Mouse (Mus musculus) intestine, embryonic 15.5 days (tissue): ENCODE data around the gene Scamp5. TPM values are rescaled to one million over a fixed set of nuclear protein-coding genes. Genes with fewer than 3 reads are reported as not detected.

Source experiments
- ATAC-seq: fragments of 200-750 bp; cut with Nextera tagmentation; 2 replicates; pipeline ENCODE4 v1.8.0; 2017; ENCODE audit warnings: moderate TSS enrichment, moderate library complexity
- H3K27ac ChIP-seq: fragments of 300-500 bp; sonication (generic); 2 replicates; pipeline ENCODE4 v1.5.1; 2015; ENCODE audit warnings: mild to moderate bottlenecking, inconsistent platforms
- H3K27me3 ChIP-seq: fragments of 300-500 bp; sonication (generic); replicated peaks from 2 replicates; pipeline ENCODE4 v1.6.1; 2015; ENCODE audit warnings: inconsistent platforms
- H3K36me3 ChIP-seq: fragments of 300-500 bp; sonication (generic); 2 replicates; pipeline ENCODE4 v1.6.1; 2015; ENCODE audit warnings: inconsistent platforms
- H3K4me1 ChIP-seq: fragments of 300-500 bp; sonication (generic); replicated peaks from 2 replicates; pipeline ENCODE4 v1.6.1; 2015; ENCODE audit warnings: inconsistent platforms
- H3K4me2 ChIP-seq: fragments of 300-500 bp; sonication (generic); replicated peaks from 2 replicates; pipeline ENCODE4 v1.6.1; 2015; ENCODE audit warnings: mild to moderate bottlenecking, inconsistent platforms
- H3K4me3 ChIP-seq: fragments of 300-500 bp; sonication (generic); replicated peaks from 2 replicates; pipeline ENCODE4 v1.5.1; 2015; ENCODE audit warnings: inconsistent platforms
- H3K9ac ChIP-seq: fragments of 300-500 bp; sonication (generic); 2 replicates; pipeline ENCODE4 v1.6.1; 2015; ENCODE audit warnings: inconsistent platforms
- H3K9me3 ChIP-seq: fragments of 300-500 bp; sonication (generic); 2 replicates; pipeline ENCODE4 v1.6.1; 2016; ENCODE audit warnings: inconsistent platforms
- WGBS: fragments of 180-500 bp; shearing (Covaris S2); methylation state at CpG from one replicate; pipeline ENCODE4 v1.1.7; 2015; 5-methylcytosine and 5-hydroxymethylcytosine counted together
- polyA plus RNA-seq: library from polyadenylated mRNA; unstranded; fragments of >200 nt; fragmentation: Nextera tagmentation; extraction: Ambion mirVana; gene quantifications from 2 replicates; pipeline ENCODE4 v1.2.1, GENCODE M21; 2015

Gene Scamp5
- 14.1 and 16.4 TPM in 2 replicates for polyA plus RNA-seq

DNA sequence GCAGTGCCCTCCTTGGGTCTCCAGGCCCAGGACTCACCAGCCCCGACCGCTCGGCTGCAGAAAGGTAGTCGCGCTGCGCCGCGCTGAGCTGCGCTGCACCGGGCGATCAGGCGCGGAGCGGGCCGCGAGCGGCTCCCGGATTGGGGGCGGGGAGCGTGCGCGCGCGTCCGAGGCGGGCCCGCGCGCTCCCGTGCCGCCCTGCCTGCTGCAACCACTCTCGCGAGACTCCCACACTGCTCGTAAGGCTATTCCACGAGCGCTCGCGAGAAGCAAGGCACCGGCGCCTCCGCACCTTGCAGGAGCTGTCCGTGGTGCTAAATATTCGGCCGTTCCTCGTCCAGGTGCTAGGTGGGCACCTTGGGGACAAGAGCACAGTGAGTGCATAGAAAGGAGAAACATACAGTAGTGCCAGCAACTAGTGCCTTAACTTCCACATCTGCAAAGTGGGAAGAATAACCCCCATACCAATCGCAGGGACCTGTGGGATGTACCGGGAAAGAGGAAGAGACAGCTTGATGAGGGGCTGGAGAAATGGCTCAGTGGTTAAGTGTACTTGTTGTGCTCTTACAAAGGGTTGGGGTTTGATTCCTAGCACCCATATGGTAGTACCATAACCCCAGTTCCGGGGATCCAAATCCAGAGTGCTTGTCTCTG lies at the start of gene Scamp5:
Scamp5 (minus strand) TSS at position 165 of the 654 bp plus-strand sequence.
- no peaks in the 10 kb centered on the region for H3K9me3 ChIP-seq
- peak within 1 kb of the TSS; percentile 71 for H3K9ac ChIP-seq
- H3K4me1 ChIP-seq = peaks cover 13% of the 10 kb centered on the region
- peak within 1 kb of the TSS; percentile 75 for H3K4me3 ChIP-seq
- H3K27ac ChIP-seq = 0 out of 2 replicates have a peak within 1 kb of the TSS, but pooled peaks have one; percentile 60
- peak; percentile 89 for ATAC-seq
- no peaks in the 10 kb centered on the region for H3K27me3 ChIP-seq
- 1% methylated on average over 48 of the region's 48 CpGs for WGBS
- peak within 1 kb of the TSS; percentile 88 for H3K4me2 ChIP-seq
- H3K36me3 ChIP-seq = no peaks in the 10 kb centered on the region

DNA sequence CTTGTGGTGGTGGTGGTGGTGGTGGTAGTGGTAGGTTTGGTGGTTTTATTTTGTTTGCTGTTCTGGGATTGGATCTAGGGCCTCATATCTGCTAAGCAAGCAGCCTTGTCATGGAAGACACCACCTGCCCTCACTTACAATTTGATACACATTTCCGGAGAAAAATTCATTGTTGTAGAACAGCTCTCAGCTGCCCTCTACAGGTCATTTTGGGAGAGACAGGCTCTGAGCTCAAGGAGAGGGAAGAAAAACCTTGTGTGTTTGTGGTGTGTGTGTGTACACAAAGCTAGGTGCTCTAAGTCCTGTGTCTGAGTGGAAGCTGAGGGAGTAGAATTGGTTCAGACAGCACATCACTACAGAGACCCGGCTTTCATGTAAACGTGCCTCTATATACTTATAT lies 49.3 kb upstream of the Scamp5 start:
- WGBS = 4% methylated on average over 3 of the region's 3 CpGs
- Histone ChIP-seq H3K36me3 (no peaks in the 10 kb centered on the region), H3K4me3 (no peak overlapping the region), H3K4me1 (no peaks in the 10 kb centered on the region; the same call in 1 of the 2 replicates), H3K4me2 (no peak overlapping the region), H3K27ac (no peak overlapping the region), H3K27me3 (no peaks in the 10 kb centered on the region), H3K9ac (no peak overlapping the region), H3K9me3 (no peaks in the 10 kb centered on the region)
- ATAC-seq = no peak

DNA sequence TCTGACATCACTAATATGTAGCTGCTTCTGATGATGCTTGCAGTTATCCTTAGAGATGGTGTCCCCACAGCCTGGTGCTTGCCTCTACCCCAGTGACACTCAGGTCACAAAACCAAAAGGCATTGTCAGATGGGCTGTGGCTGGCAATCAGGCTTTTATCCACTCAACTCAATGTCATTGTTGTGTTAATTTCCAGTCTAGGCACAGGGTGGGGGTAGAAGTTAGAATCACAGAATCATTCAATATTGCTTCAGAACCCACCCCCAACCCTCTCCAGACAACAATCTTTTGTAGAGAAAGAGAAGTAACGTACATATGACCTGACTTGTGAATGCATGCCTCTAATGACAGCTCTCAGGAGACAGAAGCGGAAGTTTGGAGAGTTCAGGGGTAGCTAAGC lies 42.7 kb upstream of the Scamp5 start:
- Histone ChIP-seq H3K36me3 (no peaks in the 10 kb centered on the region), H3K27ac (no peak overlapping the region), H3K4me1 (peaks cover 5% of the 10 kb centered on the region), H3K27me3 (peaks cover 9% of the 10 kb centered on the region), H3K9me3 (no peaks in the 10 kb centered on the region), H3K9ac (no peak overlapping the region), H3K4me3 (no peak overlapping the region), H3K4me2 (no peak overlapping the region)
- WGBS = 76% methylated on average over 2 of the region's 2 CpGs
- ATAC-seq = no peak

DNA sequence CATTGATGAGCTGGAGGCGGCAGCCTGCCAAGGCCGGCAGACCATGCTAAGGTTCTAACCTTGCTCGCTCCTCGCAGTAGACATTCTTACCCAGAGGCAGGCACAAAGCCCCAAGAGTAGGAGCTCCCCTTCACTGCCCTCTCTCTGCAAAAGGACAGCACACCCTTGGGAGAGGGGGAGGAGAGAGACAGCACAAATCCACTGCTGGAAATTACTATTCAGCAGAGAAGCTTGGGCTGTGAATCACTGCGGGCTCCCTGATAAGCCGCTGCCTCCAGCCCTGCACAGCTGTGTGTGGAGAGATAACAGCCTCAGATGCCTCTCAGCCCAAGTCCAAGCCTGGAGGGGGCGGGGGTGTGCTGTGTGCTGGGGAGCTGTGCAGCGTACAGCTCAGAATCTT lies 37.8 kb upstream of the Scamp5 start:
- WGBS = 5% methylated on average over 8 of the region's 8 CpGs
- H3K4me3 ChIP-seq = no peak overlapping the region
- no peak overlapping the region for H3K27ac ChIP-seq
- H3K9ac ChIP-seq = no peak overlapping the region
- peak overlapping the region; percentile 41 for H3K4me2 ChIP-seq
- H3K4me1 ChIP-seq = peaks cover 36% of the 10 kb centered on the region
- peak; percentile 75 for ATAC-seq
- H3K9me3 ChIP-seq = no peaks in the 10 kb centered on the region
- H3K36me3 ChIP-seq = no peaks in the 10 kb centered on the region
- peaks cover 56% of the 10 kb centered on the region for H3K27me3 ChIP-seq

DNA sequence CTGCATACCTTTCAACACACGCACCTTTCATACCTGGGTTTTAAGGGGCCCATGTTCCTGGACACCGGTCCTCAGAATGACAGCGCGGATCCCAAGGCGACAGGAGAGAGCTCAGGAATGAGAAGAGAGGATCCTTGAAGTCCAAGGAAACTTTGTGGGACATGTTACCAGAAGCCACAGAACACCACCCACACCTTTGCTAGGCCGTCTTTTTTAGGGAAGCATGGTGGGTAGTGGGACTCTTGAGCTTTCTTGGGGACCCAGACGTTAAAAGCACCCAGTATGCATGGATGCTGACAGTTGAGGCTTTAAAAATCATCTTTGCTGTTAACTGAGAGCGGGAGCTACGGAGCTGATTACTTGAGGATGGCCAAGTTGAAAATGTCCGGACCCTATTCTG lies 37.0 kb upstream of the Scamp5 start:
- H3K36me3 ChIP-seq = no peaks in the 10 kb centered on the region
- peaks cover 36% of the 10 kb centered on the region for H3K4me1 ChIP-seq
- peak overlapping the region; percentile 95 for H3K4me2 ChIP-seq
- 0 out of 2 replicates have a peak overlapping the region, but pooled peaks have one; percentile 46 for H3K4me3 ChIP-seq
- 55% methylated on average over 10 of the region's 10 CpGs for WGBS
- peaks cover 64% of the 10 kb centered on the region for H3K27me3 ChIP-seq
- no peak for ATAC-seq
- H3K9ac ChIP-seq = no peak overlapping the region
- H3K27ac ChIP-seq = no peak overlapping the region
- no peaks in the 10 kb centered on the region for H3K9me3 ChIP-seq

DNA sequence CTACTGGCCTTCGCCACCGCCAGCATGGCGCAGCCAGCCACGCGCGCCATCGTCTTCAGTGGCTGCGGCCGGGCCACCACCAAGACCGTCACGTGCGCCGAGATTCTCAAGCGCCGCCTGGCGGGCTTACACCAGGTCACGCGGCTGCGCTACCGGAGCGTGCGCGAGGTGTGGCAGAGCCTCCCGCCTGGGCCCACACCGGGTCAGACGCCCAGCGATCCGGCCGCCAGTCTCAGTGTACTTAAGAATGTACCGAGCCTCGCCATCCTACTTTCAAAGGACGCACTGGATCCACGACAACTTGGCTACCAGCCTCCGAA lies 36.5 kb upstream of the Scamp5 start:
- Histone ChIP-seq H3K9ac (peak overlapping the region; percentile 39), H3K4me1 (peaks cover 36% of the 10 kb centered on the region)

DNA sequence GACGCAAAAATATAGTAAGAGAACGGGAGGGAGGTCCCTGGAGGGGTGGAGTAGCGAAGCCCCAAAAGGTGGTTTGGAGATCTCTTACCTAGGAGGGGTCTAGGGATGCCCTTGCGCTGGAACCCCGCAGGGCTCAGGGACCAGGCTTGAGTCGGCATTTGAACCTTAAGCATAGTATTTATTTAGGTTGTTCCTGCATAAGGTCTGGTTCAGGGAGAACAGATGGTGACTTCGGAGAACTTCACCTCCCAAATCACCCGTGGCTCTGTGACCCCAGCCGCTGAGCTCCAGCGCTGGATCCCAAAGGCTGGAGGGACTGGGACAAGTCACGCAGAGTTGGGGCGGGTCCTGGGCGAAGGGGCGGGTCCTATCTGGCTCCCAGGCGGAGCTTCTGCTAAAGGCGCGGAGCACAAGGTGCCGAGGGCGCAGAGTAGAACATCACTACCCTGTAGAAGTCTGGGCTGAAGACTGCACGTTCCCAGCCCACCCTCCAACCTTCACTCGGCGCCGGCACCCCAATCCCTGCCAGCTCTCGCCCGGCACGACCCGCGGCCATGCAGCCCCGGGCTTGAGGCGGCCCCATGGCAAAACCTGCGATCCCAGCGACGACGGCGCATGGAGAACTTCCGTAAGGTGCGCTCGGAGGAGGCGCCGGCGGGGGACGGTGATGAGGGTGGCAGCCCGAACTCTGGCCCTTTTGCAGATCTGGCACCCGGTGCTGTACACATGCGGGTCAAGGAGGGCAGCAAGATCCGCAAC lies 35.9 kb upstream of the Scamp5 start, which contains the start of gene Rpp25:
Rpp25 (plus strand) TSS at position 405 of the 759 bp plus-strand sequence.
- Histone ChIP-seq H3K9ac (peak within 1 kb of the TSS; percentile 39), H3K4me2 (peak within 1 kb of the TSS; percentile 95), H3K27ac (no peak within 1 kb of the TSS), H3K36me3 (no peaks in the 10 kb centered on the region), H3K4me1 (peaks cover 36% of the 10 kb centered on the region), H3K4me3 (peak within 1 kb of the TSS; percentile 46), H3K9me3 (no peaks in the 10 kb centered on the region), H3K27me3 (peaks cover 69% of the 10 kb centered on the region)
- WGBS = under 1% methylated on average over 46 of the region's 46 CpGs
- ATAC-seq = peak; percentile 86

More for the DNA sequence above, 36.5 kb upstream of the Scamp5 start:
- H3K27me3 ChIP-seq = peaks cover 69% of the 10 kb centered on the region
- H3K4me2 ChIP-seq = peak overlapping the region; percentile 95
- peak; percentile 83 for ATAC-seq
- no peaks in the 10 kb centered on the region for H3K9me3 ChIP-seq
- 1% methylated on average over 34 of the region's 34 CpGs for WGBS
- no peak overlapping the region for H3K27ac ChIP-seq
- H3K4me3 ChIP-seq = peak overlapping the region; percentile 46
- H3K36me3 ChIP-seq = no peaks in the 10 kb centered on the region

DNA sequence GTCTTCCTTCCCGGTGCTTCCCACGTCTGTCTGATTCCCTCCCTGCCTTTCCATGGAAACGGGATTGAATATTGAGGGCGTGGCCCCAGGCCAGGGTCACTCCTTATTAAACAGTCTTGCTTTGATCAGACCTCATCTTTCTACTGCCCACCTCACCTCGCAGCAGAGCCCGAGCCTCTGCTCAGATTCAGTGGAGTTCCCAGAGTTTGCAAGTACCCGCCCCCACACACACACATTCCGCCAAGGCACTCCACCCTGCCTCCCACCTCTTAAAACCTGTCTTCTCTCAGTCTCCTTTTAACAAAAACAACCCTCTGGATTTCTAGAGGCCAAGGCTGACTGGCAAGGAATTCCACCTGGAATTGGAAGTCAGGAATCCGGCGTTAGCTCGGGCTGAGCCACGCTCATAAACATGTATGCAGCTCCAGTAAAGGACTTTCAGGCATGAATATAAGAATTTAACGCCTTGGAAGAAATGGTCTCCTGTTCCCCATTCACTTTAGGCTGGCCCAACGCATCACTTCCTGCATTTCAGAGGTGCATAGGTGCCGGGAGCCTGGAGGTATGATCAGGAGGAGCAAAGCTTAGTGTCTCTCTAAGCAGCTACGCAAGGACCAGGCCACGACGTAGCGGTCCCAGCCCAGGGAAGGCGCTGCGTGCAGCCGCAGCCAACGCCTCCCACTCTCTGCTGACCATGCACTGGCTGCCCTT lies 35.2 kb upstream of the Scamp5 start:
- Histone ChIP-seq H3K27me3 (peaks cover 69% of the 10 kb centered on the region), H3K9me3 (no peaks in the 10 kb centered on the region), H3K4me3 (peak overlapping the region; percentile 46), H3K4me2 (peak overlapping the region; percentile 95), H3K9ac (no peak overlapping the region; the same call in 1 of the 2 replicates), H3K27ac (no peak overlapping the region), H3K4me1 (peaks cover 36% of the 10 kb centered on the region), H3K36me3 (no peaks in the 10 kb centered on the region)
- 0 out of 2 replicates have a peak, but pooled peaks have one; percentile 5 for ATAC-seq
- WGBS = 5% methylated on average over 23 of the region's 23 CpGs

DNA sequence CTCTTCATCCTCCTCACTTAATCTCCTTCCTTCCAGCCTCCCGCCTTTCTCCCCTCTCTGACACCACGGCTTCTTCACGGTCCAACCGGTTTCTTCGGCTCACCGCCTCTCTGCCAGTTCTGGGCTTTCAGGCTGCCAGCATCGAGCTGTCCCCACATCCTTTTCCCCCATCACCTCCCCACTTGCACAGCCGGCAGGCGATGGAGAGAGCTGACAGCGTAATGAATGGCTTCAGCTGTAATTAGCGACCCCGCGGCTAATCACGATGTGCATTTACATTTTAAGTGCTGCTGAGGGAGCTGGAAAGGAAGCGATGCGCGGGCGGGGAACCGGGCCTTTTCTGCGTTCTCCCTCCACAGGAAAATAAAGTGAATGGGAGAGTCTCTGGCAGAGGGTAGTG lies 34.0 kb upstream of the Scamp5 start:
- Histone ChIP-seq H3K9me3 (no peaks in the 10 kb centered on the region), H3K4me1 (peaks cover 36% of the 10 kb centered on the region), H3K36me3 (no peaks in the 10 kb centered on the region), H3K4me2 (0 out of 2 replicates have a peak overlapping the region, but pooled peaks have one; percentile 24), H3K9ac (no peak overlapping the region), H3K27ac (no peak overlapping the region), H3K4me3 (no peak overlapping the region), H3K27me3 (peaks cover 69% of the 10 kb centered on the region)
- 7% methylated on average over 20 of the region's 20 CpGs for WGBS
- ATAC-seq = no peak

DNA sequence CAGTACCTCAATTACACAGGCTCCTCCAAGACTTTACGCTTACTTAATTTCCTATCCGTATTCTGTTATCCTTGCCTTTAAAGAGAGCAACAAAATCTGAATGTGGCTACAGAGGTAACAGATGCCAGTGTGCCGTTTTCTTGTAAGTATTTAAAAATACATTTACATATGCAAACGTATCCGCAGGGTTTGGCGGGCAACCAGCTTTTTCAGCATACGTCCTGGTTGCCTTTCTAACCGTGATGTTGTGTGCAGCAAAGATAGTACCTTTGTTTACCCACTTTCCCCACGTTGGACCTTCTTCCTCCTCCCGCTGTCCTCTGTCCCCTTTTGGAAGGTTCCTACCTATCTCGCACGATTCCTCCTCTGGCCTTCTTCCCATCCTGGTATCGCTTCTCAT lies 33.6 kb upstream of the Scamp5 start:
- WGBS = 13% methylated on average over 13 of the region's 13 CpGs

DNA sequence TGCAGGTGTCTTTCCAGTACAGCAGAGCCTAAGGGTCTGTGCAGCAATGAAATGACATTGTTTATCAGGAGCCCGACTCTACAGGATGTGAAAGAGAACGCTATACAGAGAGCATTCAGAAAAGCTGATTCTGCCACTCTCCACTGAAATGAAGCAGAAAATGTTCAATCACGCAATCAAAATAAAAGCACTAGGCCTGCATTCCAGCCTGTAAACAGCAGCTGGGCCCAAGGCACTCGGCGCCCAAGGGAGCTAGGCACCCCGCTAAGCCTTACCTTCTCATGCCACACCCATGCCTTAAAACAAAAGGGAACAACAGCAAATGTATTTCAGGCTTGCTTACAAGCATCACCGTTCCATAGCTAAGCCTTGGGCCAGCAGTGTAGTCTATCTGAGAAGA lies 30.7 kb upstream of the Scamp5 start:
- no peak overlapping the region for H3K4me2 ChIP-seq
- H3K9me3 ChIP-seq = no peaks in the 10 kb centered on the region
- peaks cover 41% of the 10 kb centered on the region for H3K27me3 ChIP-seq
- no peak overlapping the region for H3K27ac ChIP-seq
- WGBS = 60% methylated on average over 7 of the region's 7 CpGs
- H3K4me3 ChIP-seq = no peak overlapping the region
- H3K4me1 ChIP-seq = peaks cover 12% of the 10 kb centered on the region
- no peak overlapping the region for H3K9ac ChIP-seq
- ATAC-seq = no peak
- H3K36me3 ChIP-seq = no peaks in the 10 kb centered on the region

More for the DNA sequence above, 33.6 kb upstream of the Scamp5 start:
- Histone ChIP-seq H3K27me3 (peaks cover 68% of the 10 kb centered on the region), H3K4me1 (peaks cover 36% of the 10 kb centered on the region), H3K27ac (no peak overlapping the region), H3K4me2 (0 out of 2 replicates have a peak overlapping the region, but pooled peaks have one; percentile 24), H3K4me3 (no peak overlapping the region), H3K9ac (no peak overlapping the region), H3K9me3 (no peaks in the 10 kb centered on the region), H3K36me3 (no peaks in the 10 kb centered on the region)
- no peak for ATAC-seq

DNA sequence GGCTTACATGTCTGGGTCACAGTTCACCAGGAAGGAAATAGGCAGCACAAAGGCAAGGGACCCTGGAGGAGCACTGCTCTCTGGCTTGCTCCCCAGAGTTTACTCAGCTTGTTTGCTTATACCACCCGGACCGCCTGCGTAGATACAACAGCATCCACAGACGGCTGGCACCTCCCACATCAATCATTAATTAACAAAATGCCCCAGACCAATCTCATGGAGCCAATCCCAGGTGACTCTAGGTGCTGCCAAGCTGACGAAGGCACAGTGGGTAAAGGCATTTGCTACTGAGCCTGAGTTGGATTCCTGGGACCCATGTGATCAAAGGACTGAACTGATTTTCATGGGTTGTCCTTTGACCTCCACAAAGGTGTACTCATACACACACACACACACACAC lies 29.4 kb upstream of the Scamp5 start:
- no peaks in the 10 kb centered on the region for H3K9me3 ChIP-seq
- no peaks in the 10 kb centered on the region for H3K36me3 ChIP-seq
- peaks cover 28% of the 10 kb centered on the region for H3K27me3 ChIP-seq
- ATAC-seq = no peak
- H3K4me3 ChIP-seq = no peak overlapping the region
- no peak overlapping the region for H3K27ac ChIP-seq
- no peak overlapping the region for H3K4me2 ChIP-seq
- H3K9ac ChIP-seq = no peak overlapping the region
- 54% methylated on average over 5 of the region's 5 CpGs for WGBS
- H3K4me1 ChIP-seq = peaks cover 3% of the 10 kb centered on the region; the same call in 1 of the 2 replicates
